Mouse (Mus musculus) mature B cell (primary cell): ENCODE data around the gene Garem2.

Experiments used
- in situ Hi-C: fragments of 300-500 bp; cut with MboI; formaldehyde crosslinking; loops from 2 replicates; pipeline ENCODE4 v1.14.3; 2019

Garem2 gene

GRCm38 (mm10) chr5:30111771-30112170 lies 6.8 kb downstream of the Garem2 start:
- in situ Hi-C loops, result no loop called here

- in situ Hi-C loops, result no loop called here
Measured at GRCm38 (mm10) chr5:30112533-30113068, 7.6 kb downstream of the Garem2 start.

GRCm38 (mm10) chr5:30113881-30114760 lies 9.2 kb downstream of the Garem2 start:
- in situ Hi-C loops, result no loop called here

- in situ Hi-C loops, result no loop called here
Measured at GRCm38 (mm10) chr5:30114761-30115140, 9.8 kb downstream of the Garem2 start.

- in situ Hi-C loops, result no loop called here
Measured at GRCm38 (mm10) chr5:30115718-30116117, 10.8 kb downstream of the Garem2 start.

- in situ Hi-C loops, result no loop called here
Measured at GRCm38 (mm10) chr5:30118018-30118417, 13.1 kb downstream of the Garem2 start.

- in situ Hi-C loops, result no loop called here
Measured at GRCm38 (mm10) chr5:30119163-30119562, 14.2 kb downstream of the Garem2 start.

- in situ Hi-C loops, result no loop called here
Measured at GRCm38 (mm10) chr5:30120106-30120505, 15.1 kb downstream of the Garem2 start.

- in situ Hi-C loops, result no loop called here
Measured at GRCm38 (mm10) chr5:30122481-30122880, 17.5 kb downstream of the Garem2 start.

GRCm38 (mm10) chr5:30125587-30125986 lies 20.6 kb downstream of the Garem2 start:
- in situ Hi-C loops, result no loop called here

- in situ Hi-C loops, result no loop called here
Measured at GRCm38 (mm10) chr5:30126756-30127155, 21.8 kb downstream of the Garem2 start.

GRCm38 (mm10) chr5:30127921-30128597 lies 23.1 kb downstream of the Garem2 start:
- in situ Hi-C loops, result no loop called here

GRCm38 (mm10) chr5:30128680-30129079 lies 23.7 kb downstream of the Garem2 start:
- in situ Hi-C loops, result no loop called here

- in situ Hi-C loops, result no loop called here
Measured at GRCm38 (mm10) chr5:30131246-30131645, 26.3 kb downstream of the Garem2 start.

- in situ Hi-C loops, result no loop called here
Measured at GRCm38 (mm10) chr5:30132173-30132572, 27.2 kb downstream of the Garem2 start.

GRCm38 (mm10) chr5:30135711-30136231 lies 30.8 kb downstream of the Garem2 start:
- in situ Hi-C loops, result no loop called here

GRCm38 (mm10) chr5:30137271-30137670 lies 32.3 kb downstream of the Garem2 start:
- in situ Hi-C loops, result no loop called here

- in situ Hi-C loops, result no loop called here
Measured at GRCm38 (mm10) chr5:30138193-30138592, 33.2 kb downstream of the Garem2 start.

GRCm38 (mm10) chr5:30146526-30146925 lies 41.6 kb downstream of the Garem2 start:
- in situ Hi-C loops, result no loop called here

- in situ Hi-C loops, result no loop called here
Measured at GRCm38 (mm10) chr5:30148133-30148920, 43.4 kb downstream of the Garem2 start.

GRCm38 (mm10) chr5:30152007-30152406 lies 47.0 kb downstream of the Garem2 start:
- in situ Hi-C loops, result no loop called here

GRCm38 (mm10) chr5:30152413-30152812 lies 47.5 kb downstream of the Garem2 start:
- in situ Hi-C loops, result no loop called here
